Mouse (Mus musculus) ES-E14 (cell line): ENCODE results near the gene Foxj2. TPM values are rescaled to one million over a fixed set of nuclear protein-coding genes. Genes with fewer than 3 reads are reported as not detected.
A peak's percentile ranks its signal among the peaks of the same experiment; 100 is the strongest.

ENCODE experiments used
- DNase-seq: peaks from one replicate; pipeline ENCODE4 v3.0.0-alpha.2; 2013; ENCODE audit warnings: low read depth, low spot score
- H3K27ac ChIP-seq: 2 replicates; pipeline ENCODE4 v1.5.1; 2012; ENCODE audit warnings: low read depth, mild to moderate bottlenecking, low read length, moderate library complexity, mixed read lengths; ENCODE audit not compliant: poor library complexity, insufficient read depth, severe bottlenecking
- H3K36me3 ChIP-seq: 2 replicates; pipeline ENCODE4 v1.6.1; 2012; ENCODE audit warnings: mild to moderate bottlenecking, low read length, moderate library complexity, mixed read lengths; ENCODE audit not compliant: control insufficient read depth, poor library complexity, insufficient read depth, severe bottlenecking
- H3K4me1 ChIP-seq, 2 experiments: fragments of 150-350 bp in 1 of 2; sonication (generic) in 1 of 2; 2 replicates each; pipeline ENCODE4 v1.6.1; 2012; ENCODE audit warnings: low read length in 2 of 2, mild to moderate bottlenecking in 1 of 2, mixed read lengths in 1 of 2; ENCODE audit not compliant: control insufficient read depth in 2 of 2, insufficient read depth in 2 of 2, poor library complexity in 1 of 2
- H3K4me3 ChIP-seq, 2 experiments: fragments of 150-350 bp in 1 of 2; sonication (generic) in 1 of 2; 2 replicates each; pipeline ENCODE4 v1.5.1; 2012; ENCODE audit warnings: low read length in 2 of 2, low read depth in 1 of 2, mild to moderate bottlenecking in 1 of 2, mixed read lengths in 1 of 2; ENCODE audit not compliant: insufficient read depth in 1 of 2, poor library complexity in 1 of 2, severe bottlenecking in 1 of 2
- H3K9ac ChIP-seq: 2 replicates; pipeline ENCODE4 v1.6.1; 2012; ENCODE audit warnings: low read depth, mild to moderate bottlenecking, low read length, mixed read lengths; ENCODE audit not compliant: poor library complexity, insufficient read depth, severe bottlenecking
- H3K9me3 ChIP-seq: fragments of 150-350 bp; sonication (generic); 2 replicates; pipeline ENCODE4 v1.6.1; 2012; ENCODE audit warnings: low read depth, mild to moderate bottlenecking, low read length; ENCODE audit not compliant: control insufficient read depth, insufficient read depth
- CHD2 ChIP-seq: IDR thresholded peaks from 2 replicates; pipeline ENCODE4 v1.6.1; 2014; ENCODE audit warnings: mild to moderate bottlenecking, low read depth, low read length, inconsistent platforms
- HCFC1 ChIP-seq: IDR thresholded peaks from 2 replicates; pipeline ENCODE4 v1.6.1; 2012; ENCODE audit warnings: low read length, inconsistent platforms, borderline replicate concordance; ENCODE audit not compliant: insufficient read depth
- MAFK ChIP-seq: IDR thresholded peaks from 2 replicates; pipeline ENCODE4 v1.6.1; 2014; ENCODE audit warnings: mild to moderate bottlenecking, low read depth, low read length, inconsistent platforms; ENCODE audit not compliant: insufficient read depth
- ZC3H11A ChIP-seq: IDR thresholded peaks from 2 replicates; pipeline ENCODE4 v1.6.1; 2012; ENCODE audit warnings: low read depth, mild to moderate bottlenecking, inconsistent platforms, low read length, borderline replicate concordance
- ZNF384 ChIP-seq: IDR thresholded peaks from 2 replicates; pipeline ENCODE4 v1.6.1; 2012; ENCODE audit warnings: low read depth, low read length, inconsistent platforms
- in situ Hi-C, 2 experiments: fragments of 600-800 bp; cut with MboI; formaldehyde crosslinking; loops; one replicate each; pipeline ENCODE4 v1.15.1; 2025; ENCODE audit warnings: low sequenced_read_pairs in 2 of 2, inconsistent platforms in 1 of 2; ENCODE audit not compliant: unreplicated experiment in 2 of 2
- total RNA-seq: library from RNA; depleted of rRNA; stranded (reverse); fragments of 300-350 nt; gene quantifications from 2 replicates; pipeline ENCODE4 v1.2.3, GENCODE M21; 2012

The Foxj2 gene
- total RNA-seq, 1 experiment = 1.7 TPM

GRCm38 (mm10) chr6:122825166-122825565 is 5.5 kb downstream of the Foxj2 start:
- Histone ChIP-seq H3K36me3 (no peaks in the 10 kb centered on the region), H3K9ac (no peak overlapping the region), H3K4me1 (peaks cover 5 to 19% of the 10 kb centered on the region in 2 experiments; a peak in 3 of 4 replicates), H3K4me3 (no peak overlapping the region), H3K27ac (no peak overlapping the region), H3K9me3 (no peaks in the 10 kb centered on the region)
- in situ Hi-C loops = no loop called here
- no peak for TF ChIP-seq CHD2
- no peak for TF ChIP-seq MAFK
- TF ChIP-seq ZC3H11A = no peak
- TF ChIP-seq HCFC1 = no peak
- no peak for TF ChIP-seq ZNF384
- no peak for DNase-seq

GRCm38 (mm10) chr6:122825923-122826742 is 6.4 kb downstream of the Foxj2 start:
- TF ChIP-seq MAFK (no peak), CHD2 (no peak), HCFC1 (no peak), ZC3H11A (no peak), ZNF384 (no peak)
- peak; percentile 70 for DNase-seq
- Histone ChIP-seq H3K9ac (peak overlapping the region; percentile 23; the same call in 1 of the 2 replicates), H3K4me1 (peaks cover 5 to 15% of the 10 kb centered on the region in 2 experiments; a peak in 3 of 4 replicates), H3K36me3 (no peaks in the 10 kb centered on the region), H3K27ac (no peak overlapping the region), H3K4me3 (peak overlapping the region; percentile 45 to 68), H3K9me3 (no peaks in the 10 kb centered on the region)
- in situ Hi-C loops = no loop called here

GRCm38 (mm10) chr6:122828086-122828485 is 8.4 kb downstream of the Foxj2 start:
- TF ChIP-seq ZNF384 (no peak), ZC3H11A (no peak), CHD2 (no peak), MAFK (no peak)
- Histone ChIP-seq H3K9me3 (no peaks in the 10 kb centered on the region), H3K4me3 (no peak overlapping the region), H3K27ac (no peak overlapping the region), H3K4me1 (peaks cover 5 to 12% of the 10 kb centered on the region in 2 experiments; a peak in 3 of 4 replicates), H3K9ac (no peak overlapping the region), H3K36me3 (no peaks in the 10 kb centered on the region)
- in situ Hi-C loops = no loop called here
- DNase-seq = no peak

GRCm38 (mm10) chr6:122832880-122833279 is 13.2 kb downstream of the Foxj2 start:
- in situ Hi-C loops = no loop called here
- no peak overlapping the region for H3K27ac ChIP-seq
- H3K4me3 ChIP-seq = no peak overlapping the region
- DNase-seq = no peak
- TF ChIP-seq ZNF384 = no peak
- TF ChIP-seq HCFC1 = no peak
- no peak for TF ChIP-seq ZC3H11A
- no peak for TF ChIP-seq CHD2
- TF ChIP-seq MAFK = no peak
- no peaks in the 10 kb centered on the region for H3K9me3 ChIP-seq
- H3K36me3 ChIP-seq = no peaks in the 10 kb centered on the region
- peaks cover 0 to 5% of the 10 kb centered on the region in 2 experiments; a peak in 1 of 4 replicates for H3K4me1 ChIP-seq
- H3K9ac ChIP-seq = no peak overlapping the region

DNA sequence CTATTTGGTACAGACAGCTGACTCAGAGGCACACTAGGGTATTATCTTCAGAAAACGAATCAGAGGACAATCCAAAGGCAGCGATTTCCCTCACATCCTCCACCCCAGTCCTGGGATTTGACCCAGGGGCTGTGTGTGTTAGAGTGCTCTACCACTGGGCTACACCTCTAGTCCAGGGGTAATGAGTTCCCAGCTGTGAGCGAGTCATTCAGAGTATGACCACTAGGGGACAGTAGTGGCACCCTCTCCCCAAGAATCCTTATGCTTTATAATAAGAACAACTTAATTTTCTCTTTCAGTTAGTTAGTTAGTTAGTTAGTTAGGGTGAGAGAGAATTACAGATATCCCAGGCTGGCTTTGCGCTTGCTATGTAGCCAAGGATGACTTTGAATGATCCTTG is 14.7 kb downstream of the Foxj2 start:
- no peak for TF ChIP-seq ZNF384
- TF ChIP-seq MAFK = no peak
- TF ChIP-seq ZC3H11A = no peak
- TF ChIP-seq HCFC1 = no peak
- TF ChIP-seq CHD2 = no peak
- no peak overlapping the region for H3K9ac ChIP-seq
- no peak overlapping the region for H3K27ac ChIP-seq
- DNase-seq = no peak
- in situ Hi-C loops = no loop called here
- H3K36me3 ChIP-seq = peaks cover under 1% of the 10 kb centered on the region; the same call in 1 of the 2 replicates
- peaks cover 0 to 5% of the 10 kb centered on the region in 2 experiments; a peak in 1 of 4 replicates for H3K4me1 ChIP-seq
- no peak overlapping the region for H3K4me3 ChIP-seq
- no peaks in the 10 kb centered on the region for H3K9me3 ChIP-seq
